Mouse (Mus musculus): ENCODE data around the gene Hacl1. TPM values are rescaled to one million over a fixed set of nuclear protein-coding genes. Genes with fewer than 3 reads are reported as not detected.

The Hacl1 gene
- total RNA-seq, 2 experiments from 2014 or later, result 7.3 to 8.1 TPM

GRCm38 (mm10) chr14:31663376-31664099, 22.5 kb upstream of the Hacl1 start:
- no peak for DNase-seq

DNA sequence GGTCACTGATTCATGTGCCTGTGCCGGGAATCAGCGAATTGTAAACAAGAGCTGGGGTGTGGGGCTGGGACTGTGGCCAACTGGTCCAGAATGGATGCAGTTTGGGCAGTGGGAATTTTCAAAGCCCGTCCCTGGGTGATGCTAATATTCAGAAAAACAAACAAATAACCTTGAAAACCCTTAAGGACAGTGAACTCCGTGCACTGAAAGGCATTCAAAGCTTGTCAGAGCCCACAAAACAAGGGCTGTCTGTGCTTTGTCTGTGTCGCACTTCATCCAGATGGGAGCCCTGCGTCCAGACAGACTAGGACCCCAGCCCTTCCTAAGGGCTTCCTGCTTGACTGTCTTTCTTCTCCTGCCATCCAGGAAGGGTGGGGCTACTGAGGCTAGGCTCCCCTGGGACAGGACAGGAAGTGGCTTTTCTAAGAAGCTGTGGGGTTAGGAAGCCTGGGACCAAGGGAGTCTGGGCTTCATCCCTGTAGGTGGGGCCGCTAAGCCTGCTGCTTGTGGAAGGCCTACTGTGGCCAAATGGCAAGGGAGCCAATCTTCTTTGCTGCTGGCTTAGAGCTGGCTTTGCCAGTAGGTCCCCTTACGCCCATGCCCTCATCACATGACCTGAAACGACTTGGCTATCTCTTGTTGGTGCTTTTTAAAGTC, 21.6 kb upstream of the Hacl1 start:
- peak; percentile 81 for DNase-seq
- intact Hi-C loops (cut with DNase I; ENCODE audit: low total_unique reads), result no loop called here

More at GRCm38 (mm10) chr14:31663376-31664099, 22.5 kb upstream of the Hacl1 start:
- intact Hi-C loops (cut with DNase I; ENCODE audit: low total_unique reads), result no loop called here

DNA sequence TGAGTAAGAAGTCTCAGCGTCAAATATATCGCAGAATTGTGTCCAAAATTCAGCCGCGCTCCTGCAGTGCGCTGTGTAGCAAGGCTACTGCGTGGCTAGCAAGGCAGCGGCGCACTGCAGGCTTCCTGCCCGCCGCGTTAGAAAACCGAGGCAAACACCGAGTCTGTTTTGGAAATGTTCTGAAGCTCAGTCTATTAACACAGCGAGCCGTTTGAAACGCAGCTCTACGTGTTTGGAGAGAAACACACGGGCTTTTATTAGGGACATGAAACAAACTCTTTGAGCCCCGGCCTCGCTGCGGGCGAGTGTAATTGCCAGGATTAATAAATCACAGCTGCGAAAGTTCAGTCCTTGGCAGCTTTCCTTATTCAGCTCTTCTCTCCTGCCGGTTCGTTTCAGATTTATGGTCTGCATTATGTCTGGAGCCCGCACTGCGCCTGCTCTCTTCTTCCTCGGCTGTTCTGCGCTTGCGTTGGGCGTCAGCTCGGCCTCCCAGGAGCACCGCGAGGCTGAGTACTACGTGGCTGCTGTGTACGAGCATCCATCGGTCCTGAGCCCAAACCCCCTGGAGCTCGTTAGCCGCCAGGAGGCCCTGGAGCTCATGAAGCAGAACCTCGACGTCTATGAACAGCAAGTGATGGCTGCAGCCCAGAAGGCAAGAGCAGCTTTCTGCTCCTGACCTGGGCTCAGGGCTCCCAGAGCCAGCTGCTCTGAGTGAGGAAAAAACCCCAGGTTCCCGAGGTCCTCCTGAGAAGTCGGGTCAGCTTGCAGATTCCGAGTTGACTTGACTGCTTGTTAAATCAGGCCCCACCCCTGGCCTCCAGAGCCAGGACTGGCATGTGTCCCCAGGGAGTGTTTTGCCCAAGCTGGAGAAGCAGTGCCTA, 20.8 kb upstream of the Hacl1 start:
- intact Hi-C loops (cut with DNase I; ENCODE audit: low total_unique reads), result no loop called here
- DNase-seq, result peak; percentile 89

GRCm38 (mm10) chr14:31660312-31661093, 19.4 kb upstream of the Hacl1 start:
- DNase-seq, result no peak
- intact Hi-C loops (cut with DNase I; ENCODE audit: low total_unique reads), result no loop called here

GRCm38 (mm10) chr14:31659501-31660181, 18.6 kb upstream of the Hacl1 start:
- intact Hi-C loops (cut with DNase I; ENCODE audit: low total_unique reads), result loop anchor here (5.0 to 10.0 kb wide), 2 partner anchors 295 to 418 kb away; no protein-coding TSS in a partner anchor
- DNase-seq, result peak; percentile 74

GRCm38 (mm10) chr14:31658126-31658680, 17.1 kb upstream of the Hacl1 start:
- intact Hi-C loops (cut with DNase I; ENCODE audit: low total_unique reads), result loop anchor here (5.0 to 10.0 kb wide), 2 partner anchors 297 to 419 kb away; no protein-coding TSS in a partner anchor
- DNase-seq, result no peak

GRCm38 (mm10) chr14:31656857-31657645, 16.0 kb upstream of the Hacl1 start:
- intact Hi-C loops (cut with DNase I; ENCODE audit: low total_unique reads), result loop anchor here (5.0 to 10.0 kb wide), 2 partner anchors 298 to 420 kb away; no protein-coding TSS in a partner anchor
- peak; percentile 62 for DNase-seq

DNA sequence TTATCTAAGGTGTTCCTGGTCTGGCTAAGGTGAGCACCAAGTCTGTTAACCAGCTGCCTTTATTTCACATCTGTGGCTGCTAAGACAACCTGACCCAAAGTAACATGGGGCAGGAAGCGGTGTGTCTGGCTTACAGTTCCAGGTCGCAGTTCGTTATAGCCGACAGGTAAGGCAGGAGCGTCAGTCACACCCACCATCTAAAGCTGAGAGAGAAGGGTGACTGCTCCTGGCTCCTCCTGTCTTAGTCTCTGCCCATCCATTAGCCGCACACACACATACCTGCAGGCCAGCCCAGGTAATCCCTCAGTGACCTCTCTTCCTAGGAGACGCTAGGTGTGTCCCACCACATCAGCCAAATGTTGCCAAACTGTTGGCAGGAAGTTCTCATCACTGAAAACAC, 15.3 kb upstream of the Hacl1 start:
- intact Hi-C loops (cut with DNase I; ENCODE audit: low total_unique reads), result loop anchor here (5.0 to 10.0 kb wide), 2 partner anchors 298 to 421 kb away; no protein-coding TSS in a partner anchor
- DNase-seq, result no peak

DNA sequence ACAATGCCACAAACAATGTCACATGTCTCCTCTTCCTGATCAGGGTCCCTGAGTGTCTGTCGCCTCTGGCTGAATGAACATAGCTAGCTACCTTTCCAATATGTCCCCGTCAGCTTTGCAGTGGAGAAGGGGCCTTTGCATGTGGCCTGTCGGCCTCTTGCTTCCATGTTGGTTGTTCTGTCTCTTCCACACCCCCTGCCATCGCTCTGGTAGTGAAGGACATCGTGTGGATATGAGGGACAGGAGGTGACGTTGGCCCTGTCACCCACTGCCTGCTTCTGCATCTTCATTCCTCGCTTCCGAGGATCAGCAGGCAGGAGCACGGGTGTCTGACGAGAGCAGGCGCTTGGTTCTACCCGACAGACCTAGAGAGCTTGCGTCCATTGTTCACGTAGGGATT, 14.3 kb upstream of the Hacl1 start:
- intact Hi-C loops (cut with DNase I; ENCODE audit: low total_unique reads), result loop anchor here (5.0 to 10.0 kb wide), 2 partner anchors 299 to 422 kb away; no protein-coding TSS in a partner anchor
- no peak for DNase-seq

- intact Hi-C loops (cut with DNase I; ENCODE audit: low total_unique reads), result loop anchor here (5.0 to 10.0 kb wide), 3 partner anchors 132 to 422 kb away; no protein-coding TSS in a partner anchor
Measured at GRCm38 (mm10) chr14:31654816-31655215, 13.7 kb upstream of the Hacl1 start.

GRCm38 (mm10) chr14:31653101-31653875, 12.2 kb upstream of the Hacl1 start:
- intact Hi-C loops (cut with DNase I; ENCODE audit: low total_unique reads), result loop anchor here (5.0 to 10.0 kb wide), 2 partner anchors 134 to 302 kb away; no protein-coding TSS in a partner anchor
- no peak for DNase-seq

More at GRCm38 (mm10) chr14:31654816-31655215, 13.7 kb upstream of the Hacl1 start:
- DNase-seq, result no peak

DNA sequence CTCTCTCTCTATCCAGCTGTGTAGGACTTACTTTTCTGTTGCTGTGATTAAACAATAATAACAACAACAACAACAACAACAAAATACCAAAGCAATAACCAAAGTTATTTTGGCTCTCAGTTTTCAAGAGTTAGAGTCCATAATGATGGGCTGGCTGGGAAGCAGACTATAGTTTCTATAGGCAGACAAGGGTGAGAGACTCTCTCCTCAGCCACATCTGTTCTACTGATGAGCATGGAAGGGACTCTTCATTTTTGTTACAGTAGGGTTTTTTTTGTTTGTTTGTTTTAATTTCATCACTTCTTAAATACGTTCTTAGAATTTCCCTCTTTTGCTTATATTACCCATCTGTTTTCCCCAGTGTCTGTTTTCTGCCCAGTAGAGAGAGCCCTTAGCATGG, 11.5 kb upstream of the Hacl1 start:
- intact Hi-C loops (cut with DNase I; ENCODE audit: low total_unique reads), result loop anchor here (5.0 to 10.0 kb wide), 2 partner anchors 135 to 302 kb away; no protein-coding TSS in a partner anchor
- no peak for DNase-seq

DNA sequence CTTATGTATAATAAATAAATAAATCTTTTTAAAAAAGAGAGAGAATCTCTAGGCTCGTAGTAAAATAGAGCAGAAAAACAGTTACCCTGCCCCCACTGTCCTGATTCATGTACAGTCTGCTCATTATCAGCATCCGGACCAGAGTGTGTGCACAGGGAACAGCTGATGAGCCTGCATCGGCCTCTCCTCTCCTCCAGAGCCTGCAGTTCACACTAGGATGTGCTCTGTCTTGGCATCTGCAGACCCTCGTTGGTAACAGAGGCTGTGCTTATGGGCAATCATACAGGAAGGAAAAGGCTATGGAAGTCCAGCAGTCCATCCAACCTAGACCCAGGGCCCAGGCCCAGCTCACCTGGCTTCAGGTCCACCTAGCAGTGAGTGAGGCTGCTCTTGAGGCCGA, 11.0 kb upstream of the Hacl1 start:
- intact Hi-C loops (cut with DNase I; ENCODE audit: low total_unique reads), result loop anchor here (5.0 to 10.0 kb wide), 2 partner anchors 135 to 303 kb away; no protein-coding TSS in a partner anchor

DNA sequence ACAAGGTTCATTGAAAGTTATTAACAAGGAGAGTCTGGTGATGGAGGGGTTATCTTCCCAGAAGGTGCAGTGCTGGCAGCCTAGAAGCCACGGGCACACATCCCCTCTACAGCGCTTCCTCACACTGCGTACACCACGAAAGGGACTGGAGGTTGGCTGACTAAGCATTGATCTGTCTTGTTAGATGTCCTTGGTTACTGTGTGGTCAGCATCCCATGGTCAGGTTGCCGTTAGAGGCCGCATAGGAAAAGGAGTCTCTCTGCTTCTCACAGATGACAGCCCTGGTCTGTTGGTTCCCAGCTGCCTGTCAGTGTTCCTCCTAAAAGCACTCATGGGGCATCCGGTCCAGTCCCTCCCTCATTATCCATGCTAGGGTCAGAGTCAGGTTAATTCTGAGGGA, 10.1 kb upstream of the Hacl1 start:
- no peak for DNase-seq
- intact Hi-C loops (cut with DNase I; ENCODE audit: low total_unique reads), result loop anchor here (5.0 to 10.0 kb wide), 2 partner anchors 136 to 304 kb away; no protein-coding TSS in a partner anchor

More for the DNA sequence above, 11.0 kb upstream of the Hacl1 start:
- DNase-seq, result no peak

GRCm38 (mm10) chr14:31650347-31650746, 9.3 kb upstream of the Hacl1 start:
- intact Hi-C loops (cut with DNase I; ENCODE audit: low total_unique reads), result loop anchor here (5.0 to 10.0 kb wide), 2 partner anchors 137 to 304 kb away; no protein-coding TSS in a partner anchor
- no peak for DNase-seq

DNA sequence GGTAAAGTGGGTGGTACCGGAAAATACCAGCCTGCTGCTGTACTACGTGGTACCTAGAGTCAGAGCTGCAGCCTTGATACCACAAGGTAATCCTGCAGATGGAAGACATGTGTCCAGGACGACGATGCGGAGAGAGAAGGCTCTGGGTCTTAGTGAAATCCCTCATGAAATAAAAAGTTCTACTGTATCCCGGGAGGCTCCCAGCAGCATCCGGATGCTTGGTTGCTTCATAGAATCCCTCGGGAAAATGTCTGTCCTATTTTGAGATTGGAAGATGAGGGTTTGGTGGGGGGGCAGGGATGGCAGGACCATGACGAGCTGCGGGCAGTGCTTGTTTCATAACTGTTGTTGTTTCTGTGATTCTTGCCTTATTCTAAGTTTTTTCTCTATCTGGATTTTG, 6.9 kb upstream of the Hacl1 start:
- intact Hi-C loops (cut with DNase I; ENCODE audit: low total_unique reads), result no loop called here
- DNase-seq, result no peak
